Mouse (Mus musculus) E14TG2a.4 (cell line): ENCODE results near the gene Zfhx3.

Experiments used
- CTCF ChIP-seq: conservative IDR thresholded peaks from 2 replicates; pipeline ENCODE4 v1.5.1; 2014; ENCODE audit warnings: low read length
- POU5F1 ChIP-seq: IDR thresholded peaks from 2 replicates; pipeline ENCODE4 v1.6.1; 2014; ENCODE audit warnings: low read length, borderline replicate concordance

DNA sequence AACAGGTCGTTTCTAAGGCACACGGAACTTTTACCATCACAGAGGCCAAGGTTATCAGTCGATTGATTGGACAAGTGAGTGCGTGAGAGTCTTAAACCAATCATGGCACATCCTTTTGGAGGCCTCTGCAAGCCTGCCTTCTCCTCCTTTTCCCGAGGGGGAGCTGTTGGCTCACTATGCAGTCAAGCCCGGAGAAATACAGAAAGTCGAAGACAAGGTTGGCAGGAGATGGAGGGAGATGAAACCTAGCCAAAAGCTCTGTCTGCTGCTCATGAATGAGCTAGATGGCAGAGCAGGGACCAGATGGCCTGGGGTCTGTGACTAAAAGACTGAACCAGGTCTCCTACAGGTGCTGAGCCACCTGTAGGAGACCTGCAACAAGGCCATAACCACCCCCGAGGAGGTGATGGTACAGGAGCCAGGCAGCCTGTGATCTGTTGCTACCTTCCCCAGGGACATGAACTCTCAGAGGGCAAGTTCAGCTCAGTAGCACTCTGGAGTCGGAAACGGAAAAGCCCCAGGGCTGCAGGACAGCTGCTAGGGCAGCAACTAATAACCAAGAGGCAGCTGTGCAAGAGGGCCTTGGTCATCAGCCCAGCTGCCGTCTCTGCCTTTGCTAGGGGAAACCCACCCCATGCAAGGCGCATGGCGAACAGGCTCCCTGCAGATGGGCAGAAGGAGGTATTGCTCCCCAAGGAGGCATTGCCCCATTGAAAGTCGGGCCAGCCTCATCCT is 848.3 kb downstream of the Zfhx3 start:
- TF ChIP-seq CTCF (peak; percentile 39), POU5F1 (no peak)
